Mouse (Mus musculus): ENCODE measurements around the gene Esyt2. TPM values are rescaled to one million over a fixed set of nuclear protein-coding genes. Genes with fewer than 3 reads are reported as not detected.
"Not testable (repeated sequence)": the region's sequence is repeated elsewhere in the genome, so short reads cannot be mapped to it uniquely, and the experiment has no call there.

Esyt2 gene
- total RNA-seq (2021), result 10 to 100 TPM; 58.1 to 71.6 TPM

DNA sequence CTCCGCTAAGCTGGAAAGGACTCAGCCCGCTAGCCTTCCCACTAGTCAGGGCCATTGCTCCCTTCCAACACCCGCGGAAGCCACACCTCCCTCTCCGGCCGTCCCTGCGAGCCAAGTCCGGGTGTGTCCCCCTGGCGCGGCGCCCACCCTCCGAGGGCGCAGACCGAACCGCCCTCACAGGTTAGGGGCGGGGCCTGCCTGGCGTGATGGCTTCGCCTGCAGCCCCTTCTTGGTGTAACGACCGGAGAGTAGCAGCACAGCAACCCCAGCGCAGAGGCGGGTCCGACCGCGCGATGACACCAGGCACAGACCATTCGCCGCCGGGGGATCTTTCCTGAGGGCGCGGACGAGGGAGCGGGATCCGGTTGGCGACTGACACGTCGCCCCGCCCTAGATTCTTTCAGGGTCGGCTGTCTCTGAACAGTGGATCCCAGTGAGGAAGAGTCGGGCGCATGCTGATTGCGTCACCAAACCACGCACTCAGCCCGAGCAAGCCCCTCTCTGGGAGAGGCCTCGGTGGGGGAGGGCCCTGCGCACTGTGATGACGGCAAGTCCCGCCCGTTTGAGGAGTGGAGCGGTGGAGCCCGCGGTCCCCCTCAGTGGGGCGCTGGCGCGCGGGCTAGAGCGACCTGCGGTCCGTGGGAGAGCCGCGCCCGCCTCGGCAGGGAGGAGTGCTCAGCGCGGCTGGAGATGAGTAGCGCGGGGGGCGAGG is at the start of gene Esyt2:
Gene Esyt2, plus strand, starts transcription at position 544 of the 712 bp plus-strand sequence.
- DNase-seq (ENCODE audit: extremely low spot score in 1 of 2, low spot score in 1 of 2), result peak; percentile 99 to 100

DNA sequence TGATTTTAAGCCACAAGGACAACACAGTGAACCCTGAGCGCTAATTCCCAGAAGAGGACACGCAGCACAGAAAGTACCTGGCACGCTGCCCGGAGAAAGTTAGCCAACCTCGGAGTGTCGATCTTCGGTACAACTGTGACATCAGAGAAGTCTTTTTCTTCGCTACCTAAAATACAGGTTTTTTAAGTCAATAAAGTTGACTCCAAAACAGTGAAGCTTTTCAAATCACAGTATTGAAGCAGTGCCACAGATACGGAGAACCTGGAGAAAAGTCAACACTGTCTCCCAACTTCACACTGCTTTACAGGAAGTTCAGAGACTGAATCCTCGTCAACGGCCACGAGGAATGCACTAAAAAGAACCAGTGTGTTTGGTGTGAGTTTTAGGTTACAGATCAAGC is 49.4 kb upstream of the Esyt2 start:
- peak in 1 of 2 experiments; percentile 23 for DNase-seq (ENCODE audit: extremely low spot score in 1 of 2, low spot score in 1 of 2)

DNA sequence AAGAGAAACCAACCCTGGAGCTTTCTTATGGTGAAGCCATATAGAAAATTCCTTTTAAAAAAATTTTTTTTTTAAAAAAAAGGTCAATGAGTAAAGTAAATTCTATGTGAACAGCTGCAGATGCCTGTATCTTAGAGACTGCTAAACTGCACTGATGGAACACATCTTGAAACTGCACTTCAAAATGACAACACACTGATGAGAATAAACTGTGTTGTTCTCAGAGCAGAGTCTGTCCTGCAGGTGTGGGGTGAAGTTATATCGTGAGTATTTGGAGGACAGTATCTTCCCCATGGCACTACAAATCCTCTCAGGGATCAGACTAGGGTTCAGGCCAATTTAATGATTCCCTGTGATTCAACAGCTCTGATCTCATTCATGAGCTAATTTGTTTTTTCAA is 48.9 kb upstream of the Esyt2 start:
- DNase-seq (ENCODE audit: extremely low spot score in 1 of 2, low spot score in 1 of 2), result no peak

DNA sequence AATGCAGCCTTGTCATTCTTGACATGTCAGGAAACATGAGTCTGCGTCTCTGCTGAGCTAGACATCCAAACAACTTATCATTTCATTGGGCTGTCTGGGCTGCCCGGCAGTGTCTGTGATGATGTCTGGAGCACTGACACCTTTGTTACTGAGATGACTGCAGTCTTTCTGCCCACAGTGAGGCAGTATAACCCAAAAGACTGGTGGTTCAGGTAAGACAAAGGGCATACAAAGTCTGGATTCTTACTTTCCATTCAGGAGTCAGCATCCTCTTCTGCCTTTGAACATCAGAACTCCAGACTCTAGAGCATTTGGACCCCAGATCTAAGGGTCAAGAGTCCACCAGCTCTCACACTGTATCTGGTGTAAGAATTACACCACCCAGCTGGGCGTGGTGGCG is 45.6 kb upstream of the Esyt2 start:
- no peak for DNase-seq (ENCODE audit: extremely low spot score in 1 of 2, low spot score in 1 of 2)

DNA sequence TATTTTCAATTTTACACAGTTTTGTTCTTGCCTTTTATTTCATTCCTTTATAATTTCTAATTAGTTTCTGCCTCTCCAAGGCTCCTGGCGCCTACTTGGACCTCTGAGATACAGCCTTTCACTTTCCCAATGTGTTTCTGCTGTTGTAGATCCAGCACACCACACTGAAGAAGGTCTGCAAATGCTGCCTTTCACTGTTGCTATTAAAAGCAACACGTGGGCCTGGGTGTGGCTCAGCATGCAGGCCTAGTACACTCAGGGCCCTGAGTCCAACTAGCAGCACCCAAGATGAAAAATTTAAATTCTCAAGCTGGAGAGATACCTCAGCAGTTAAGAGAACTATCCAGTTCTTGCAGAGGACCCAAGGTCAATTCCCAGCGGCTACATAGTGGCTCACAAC is 44.3 kb upstream of the Esyt2 start:
- no peak for DNase-seq (ENCODE audit: extremely low spot score in 1 of 2, low spot score in 1 of 2)

DNA sequence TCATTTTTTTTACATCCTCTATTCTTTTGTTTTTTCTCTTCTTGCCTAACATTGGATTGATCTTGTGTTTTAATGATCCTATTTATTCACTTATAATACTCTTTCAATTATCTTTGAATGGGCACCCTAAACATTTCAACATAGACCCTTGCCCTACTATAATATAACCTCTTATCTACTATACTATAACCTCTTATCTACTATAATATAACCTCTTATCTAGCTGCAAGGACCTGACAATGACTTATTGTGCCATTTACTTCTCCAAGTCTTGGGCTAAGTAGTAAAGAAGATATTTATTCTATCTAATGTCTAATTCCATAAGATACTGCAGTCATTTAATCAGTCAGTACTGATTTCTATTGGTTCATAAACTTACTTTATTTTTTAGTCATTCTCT is 42.6 kb upstream of the Esyt2 start:
- no peak for DNase-seq (ENCODE audit: extremely low spot score in 1 of 2, low spot score in 1 of 2)

DNA sequence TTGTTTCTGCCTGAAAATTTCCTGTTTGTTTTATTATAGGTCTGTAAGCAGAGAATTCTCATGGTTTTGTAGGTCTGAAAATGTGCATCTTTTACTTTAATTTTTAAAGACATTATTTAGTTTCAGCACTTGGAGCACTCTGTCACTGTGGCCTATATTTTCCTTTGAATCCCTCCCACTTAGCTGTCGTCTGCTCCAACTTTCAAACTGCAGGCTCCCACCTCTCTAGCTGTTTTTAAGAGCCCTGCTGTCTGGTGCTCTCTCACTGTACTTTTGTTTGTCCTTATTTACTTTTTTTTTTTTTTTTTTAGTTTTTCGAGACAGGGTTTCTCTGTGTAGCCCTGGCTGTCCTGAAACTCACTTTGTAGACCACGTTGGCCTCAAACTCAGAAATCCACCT is 42.2 kb upstream of the Esyt2 start:
- no peak for DNase-seq (ENCODE audit: extremely low spot score in 1 of 2, low spot score in 1 of 2)

DNA sequence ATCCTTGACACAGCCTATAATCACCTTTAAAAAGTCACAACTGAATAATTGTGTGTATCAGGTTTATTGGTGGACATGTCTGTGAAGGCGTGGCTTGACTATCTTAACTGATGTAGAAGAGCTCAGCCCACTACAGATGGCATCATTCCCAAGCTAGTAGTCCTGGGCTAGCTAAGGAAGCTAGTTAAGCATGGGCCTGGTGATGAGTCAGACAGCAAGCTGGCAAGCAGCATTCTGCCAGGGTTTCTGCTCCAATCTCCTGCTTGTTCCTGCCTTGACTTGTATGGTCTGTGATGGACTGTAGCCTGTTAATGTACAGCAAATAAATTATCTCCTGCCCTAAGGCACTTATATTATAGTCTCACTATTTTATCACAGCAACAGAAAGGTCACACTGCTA is 36.4 kb upstream of the Esyt2 start:
- DNase-seq (ENCODE audit: extremely low spot score in 1 of 2, low spot score in 1 of 2), result no peak

DNA sequence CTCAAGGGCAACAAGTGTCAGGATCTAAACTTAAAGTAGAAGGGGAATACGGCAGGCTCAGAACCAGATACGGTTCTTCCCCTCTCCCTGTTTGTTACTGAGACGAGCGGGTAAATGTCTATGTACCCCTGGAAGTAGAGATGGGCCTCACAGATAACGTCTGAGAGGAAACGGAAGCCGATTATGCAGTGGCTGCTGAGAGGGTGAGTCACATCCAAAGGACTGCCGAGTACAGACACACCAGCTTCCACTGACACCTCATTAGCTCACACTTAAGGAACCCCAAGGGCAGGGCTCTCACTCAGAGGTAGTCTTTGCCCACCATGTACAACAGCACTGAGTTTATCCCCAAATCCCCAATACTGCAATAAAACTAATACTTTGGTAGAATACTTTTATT is 26.3 kb upstream of the Esyt2 start:
- no peak for DNase-seq (ENCODE audit: extremely low spot score in 1 of 2, low spot score in 1 of 2)

DNA sequence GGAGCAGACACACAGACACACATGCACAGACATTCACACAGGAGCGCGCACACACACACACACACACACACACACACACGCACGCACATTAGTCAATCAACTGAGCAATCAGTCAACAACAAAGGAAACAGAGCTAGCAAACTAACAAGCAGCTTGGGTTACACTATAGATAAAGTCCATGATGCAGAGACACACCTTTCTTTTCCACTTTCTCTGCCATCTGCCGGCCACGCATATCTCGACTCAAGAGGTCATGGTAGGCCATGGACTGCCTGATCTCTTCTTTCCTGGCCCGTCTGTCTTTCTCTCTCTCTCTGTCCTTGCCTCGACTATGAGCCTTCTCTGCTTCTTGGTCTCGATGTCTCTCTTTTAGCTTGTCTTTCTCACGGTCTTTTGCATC is 25.4 kb upstream of the Esyt2 start:
- DNase-seq (ENCODE audit: extremely low spot score in 1 of 2, low spot score in 1 of 2), result no peak

DNA sequence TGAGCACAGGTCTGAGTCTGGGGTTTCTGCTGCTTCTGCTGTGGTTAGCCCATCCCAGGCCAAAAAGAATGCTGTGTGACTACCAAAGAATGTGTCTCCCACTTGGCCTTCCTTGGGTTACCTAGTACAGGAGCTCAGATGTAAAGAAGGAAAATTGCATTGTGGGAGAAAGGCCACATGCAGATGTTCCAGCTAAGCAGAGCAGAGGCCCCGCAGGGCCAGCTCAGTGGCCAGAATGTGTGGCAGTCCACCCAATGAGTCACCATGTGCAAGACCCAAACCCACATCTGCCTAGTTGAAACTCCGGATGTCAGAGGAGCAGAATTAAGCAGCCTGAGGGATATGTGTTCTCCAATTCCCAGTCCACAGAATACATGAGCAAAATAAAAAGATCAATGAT is 22.7 kb upstream of the Esyt2 start:
- DNase-seq (ENCODE audit: extremely low spot score in 1 of 2, low spot score in 1 of 2), result no peak

DNA sequence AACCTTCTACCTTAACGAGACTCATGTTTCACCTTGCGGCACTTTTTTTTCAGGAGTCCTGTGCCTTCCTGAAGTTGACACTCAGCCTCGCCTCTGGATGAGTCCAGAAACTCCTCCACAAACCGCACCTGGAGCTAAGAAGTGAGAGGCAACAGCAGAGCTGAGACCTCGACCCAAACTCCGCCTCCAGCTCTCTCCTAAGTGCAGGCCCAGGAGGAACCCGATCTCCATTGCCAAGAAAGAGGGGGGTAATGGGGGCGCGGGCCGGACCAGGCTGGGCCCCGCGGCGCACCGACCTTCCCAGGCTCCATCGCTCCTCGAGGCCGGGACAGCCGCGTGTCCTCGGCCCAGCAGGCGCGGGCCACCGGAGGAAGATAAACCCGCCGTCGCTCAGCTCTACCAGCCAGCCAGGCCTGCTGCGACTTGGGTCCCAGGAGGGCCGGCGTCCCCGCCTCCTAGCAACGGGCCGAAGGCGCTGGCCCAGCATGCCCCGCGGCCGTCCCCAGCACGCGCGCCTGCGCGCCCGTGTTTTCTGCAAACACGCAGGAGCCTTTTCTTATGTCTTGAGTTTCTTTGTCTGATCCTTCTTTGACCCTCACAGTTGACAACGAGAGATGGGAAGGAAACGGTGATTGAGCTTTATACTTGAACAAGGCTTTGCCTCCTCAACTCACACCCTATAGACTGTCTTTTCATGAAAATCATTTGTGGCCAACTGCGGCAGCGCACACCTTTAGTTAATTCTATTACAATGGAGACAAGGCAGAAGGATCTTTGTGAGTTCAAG is 18.2 kb upstream of the Esyt2 start, which contains the start of gene Wdr60:
Gene Wdr60, minus strand, starts transcription at position 468 of the 787 bp plus-strand sequence.
- peak; percentile 79 to 80 for DNase-seq (ENCODE audit: extremely low spot score in 1 of 2, low spot score in 1 of 2)

DNA sequence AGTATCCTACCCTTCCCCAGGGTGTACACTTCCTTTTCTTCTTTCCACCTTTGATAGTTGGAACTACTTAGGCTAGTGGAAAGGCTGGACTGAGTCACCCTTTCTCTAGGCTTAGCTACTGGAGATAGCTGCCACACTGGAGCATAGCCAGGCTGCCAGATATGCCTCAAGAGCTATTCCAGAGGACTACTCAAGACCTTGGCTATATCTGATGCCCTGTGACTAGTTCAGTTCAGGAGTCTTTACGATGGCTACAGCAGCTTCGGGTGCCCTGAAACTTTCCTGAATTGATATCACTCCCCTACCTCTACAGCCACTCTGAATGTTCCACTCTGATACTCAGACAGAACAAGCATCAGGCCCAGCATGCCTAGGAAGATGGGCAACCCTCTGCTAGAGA is 16.2 kb upstream of the Esyt2 start:
- DNase-seq (ENCODE audit: extremely low spot score in 1 of 2, low spot score in 1 of 2), result no peak

DNA sequence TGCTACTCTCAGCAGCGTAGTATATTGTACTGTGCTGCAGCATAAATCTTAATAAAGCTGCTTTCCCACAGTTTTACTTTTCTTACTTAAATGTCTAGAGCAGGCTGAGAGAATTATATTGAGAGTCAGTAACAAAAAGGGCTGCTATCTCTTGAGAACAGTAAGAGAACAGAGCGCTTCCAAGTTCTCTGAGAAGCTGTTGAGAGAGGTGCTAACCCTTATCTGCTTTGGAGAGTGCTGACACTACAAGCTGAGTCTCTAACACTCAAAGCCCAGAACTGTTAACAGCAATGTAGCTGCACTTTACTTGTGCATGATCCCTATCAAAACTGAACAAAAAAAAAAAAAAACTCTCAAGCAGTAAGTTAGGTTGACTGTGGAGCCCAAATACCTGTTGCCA is 15.7 kb upstream of the Esyt2 start:
- no peak for DNase-seq (ENCODE audit: extremely low spot score in 1 of 2, low spot score in 1 of 2)

DNA sequence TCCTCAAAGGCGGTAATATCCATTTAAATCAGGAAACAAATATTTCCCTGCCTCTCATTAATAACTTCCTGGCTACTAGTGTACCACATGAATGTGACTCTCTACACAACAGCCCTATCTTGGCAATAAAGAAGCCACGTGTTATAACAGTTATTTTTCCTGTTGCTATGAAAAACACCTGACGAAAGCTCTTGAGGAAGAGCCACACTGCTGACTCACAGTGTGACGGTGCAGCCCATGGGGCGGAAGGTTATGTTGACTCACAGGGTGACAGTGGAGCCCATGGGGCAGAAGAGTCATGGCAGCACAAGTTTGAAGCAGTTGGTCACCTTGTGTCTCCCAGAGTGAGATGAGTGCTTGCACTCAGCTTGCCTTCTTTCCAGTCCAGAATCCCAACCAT is 11.5 kb upstream of the Esyt2 start:
- no peak for DNase-seq (ENCODE audit: extremely low spot score in 1 of 2, low spot score in 1 of 2)

DNA sequence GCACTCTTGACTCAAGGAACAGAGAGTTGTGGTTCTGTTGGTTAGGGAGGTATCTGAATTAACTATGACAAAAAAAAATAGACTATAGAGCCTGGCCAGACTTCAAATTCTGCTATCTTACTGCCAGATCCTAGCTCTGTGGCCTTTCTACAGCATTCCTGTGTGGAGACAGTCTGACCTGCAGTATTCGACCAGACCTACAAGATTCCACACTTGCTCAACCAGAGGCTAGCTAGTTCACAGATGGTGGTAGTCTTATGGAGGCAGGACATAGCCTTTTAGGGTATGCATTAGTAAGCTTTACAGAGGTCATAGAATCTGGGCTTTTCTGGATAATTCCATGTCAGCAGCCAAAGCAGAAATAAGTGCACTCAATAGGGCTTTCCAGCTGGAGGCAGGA is 10.5 kb upstream of the Esyt2 start:
- DNase-seq (ENCODE audit: extremely low spot score in 1 of 2, low spot score in 1 of 2), result no peak

DNA sequence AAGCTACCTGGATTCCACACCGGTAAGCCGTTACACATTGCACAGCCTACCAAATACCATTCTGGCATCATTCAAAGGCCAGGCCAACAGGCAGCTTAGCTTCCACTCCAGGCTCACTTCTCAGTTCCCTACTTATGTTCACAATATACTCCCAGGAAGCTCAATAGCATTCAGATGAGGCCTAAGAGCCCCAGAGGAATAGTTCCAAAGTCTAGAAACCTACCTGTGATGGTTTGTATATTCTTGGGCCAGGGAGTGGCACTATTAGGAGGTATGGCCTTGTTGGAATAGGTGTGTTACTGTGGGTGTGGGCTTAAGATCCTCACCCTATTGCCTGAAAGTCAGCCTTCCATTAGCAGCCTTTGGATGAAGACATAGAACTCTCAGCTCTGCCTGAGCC is 9.9 kb upstream of the Esyt2 start:
- DNase-seq (ENCODE audit: extremely low spot score in 1 of 2, low spot score in 1 of 2), result no peak

DNA sequence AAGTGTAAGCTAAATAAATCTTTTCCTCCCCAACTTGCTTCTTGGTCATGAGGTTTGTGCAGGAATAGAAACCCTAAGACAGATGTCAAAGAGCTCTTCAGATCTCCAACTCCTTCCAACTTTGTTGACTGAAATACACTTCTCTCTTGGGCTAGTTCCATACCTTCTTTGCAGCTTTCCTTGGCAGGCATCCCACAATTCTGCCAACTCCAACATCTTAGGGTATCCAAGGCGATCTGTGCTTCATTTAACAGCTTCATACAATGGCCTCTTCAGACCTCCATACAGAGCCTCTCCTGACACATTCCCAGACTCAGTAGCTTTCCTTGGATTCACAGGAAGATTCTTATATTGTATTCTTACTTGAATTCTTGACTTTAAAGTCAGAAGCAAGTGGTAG is 7.3 kb upstream of the Esyt2 start:
- no peak for DNase-seq (ENCODE audit: extremely low spot score in 1 of 2, low spot score in 1 of 2)

DNA sequence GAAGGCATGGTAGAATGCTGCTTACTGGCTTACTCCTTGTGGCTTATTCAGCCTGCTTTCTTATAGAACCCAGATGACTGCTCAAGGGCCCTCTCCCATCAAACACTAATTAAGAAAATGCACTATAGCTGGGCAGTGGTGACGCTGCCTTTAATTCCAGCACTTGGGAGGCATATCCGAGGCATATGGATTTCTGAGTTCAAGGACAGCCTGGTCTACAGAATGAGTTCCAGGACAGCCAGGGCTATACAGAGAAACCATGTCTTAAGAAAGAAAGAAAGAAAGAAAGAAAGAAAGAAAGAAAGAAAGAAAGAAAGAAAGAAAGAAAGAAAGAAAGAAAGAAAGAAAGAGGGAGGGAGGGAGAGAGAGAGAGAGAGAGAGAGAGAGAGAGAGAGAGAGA is 5.9 kb upstream of the Esyt2 start, which contains the start of gene Gm11027:
Gene Gm11027, plus strand, starts transcription at position 301 of the 400 bp plus-strand sequence.
- not testable (repeated sequence) for DNase-seq (ENCODE audit: extremely low spot score in 1 of 2, low spot score in 1 of 2)

DNA sequence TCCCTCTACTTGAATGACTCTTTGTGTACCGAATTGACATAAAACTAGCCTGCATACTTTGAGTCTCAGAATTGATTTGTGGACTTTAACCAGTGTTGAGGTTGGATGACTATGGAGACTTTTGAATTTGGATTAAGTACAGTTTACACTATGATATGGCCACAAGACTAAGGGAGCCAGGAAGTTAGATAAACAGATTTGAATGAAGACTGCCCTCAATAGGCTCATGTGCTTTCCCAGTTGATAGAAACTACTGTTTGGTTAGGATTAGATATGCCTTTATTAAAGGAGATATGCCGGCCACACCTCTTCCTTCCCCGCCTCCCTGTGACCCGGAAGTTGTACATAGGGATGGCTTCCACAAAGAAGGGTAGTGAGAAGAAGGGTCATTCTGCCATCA is 5.4 kb upstream of the Esyt2 start:
- no peak for DNase-seq (ENCODE audit: extremely low spot score in 1 of 2, low spot score in 1 of 2)

DNA sequence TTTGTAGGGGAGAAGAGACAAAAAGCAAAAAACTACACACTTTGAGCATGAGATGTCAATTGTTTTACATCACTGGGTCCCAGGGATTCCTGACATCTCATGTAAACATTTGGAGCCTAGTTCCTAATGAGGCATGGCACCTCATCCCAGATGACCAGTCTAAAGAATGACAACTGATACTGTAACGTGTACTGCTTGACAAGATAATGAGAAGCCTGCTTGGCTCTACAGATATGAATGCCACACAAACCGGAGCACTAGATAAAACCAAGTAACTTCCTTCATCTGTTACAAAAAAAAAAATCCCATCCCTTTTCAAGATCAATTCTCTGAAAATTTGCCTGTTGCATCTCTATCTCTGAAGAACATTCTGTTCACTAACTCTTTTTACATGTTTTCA is 4.0 kb upstream of the Esyt2 start:
- DNase-seq (ENCODE audit: extremely low spot score in 1 of 2, low spot score in 1 of 2), result no peak

DNA sequence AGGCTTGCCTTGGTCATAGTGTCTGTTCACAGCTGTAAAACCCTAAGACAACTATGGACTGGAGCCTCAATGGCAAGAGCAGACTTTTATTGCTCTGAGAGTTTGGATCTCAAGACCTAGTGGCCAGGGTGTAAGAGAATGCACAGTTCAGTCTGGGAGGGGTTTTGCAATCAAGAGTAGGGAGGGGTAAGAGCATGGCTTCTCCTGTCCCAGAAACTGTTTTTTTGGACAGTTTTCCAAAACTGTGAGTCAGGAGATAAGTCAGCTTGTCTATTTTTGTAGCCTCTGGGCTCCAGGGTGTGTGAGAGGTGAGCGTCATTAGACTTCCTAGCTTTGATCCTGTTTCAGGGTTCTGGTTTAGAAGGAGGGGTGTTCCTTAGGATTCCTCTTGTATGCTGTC is 2.5 kb upstream of the Esyt2 start:
- no peak for DNase-seq (ENCODE audit: extremely low spot score in 1 of 2, low spot score in 1 of 2)

All from layer of hippocampus, postnatal 25 days (tissue).